Comparison of ENCODE assay signal across 8 mouse cellular contexts in the genomic region with DNA sequence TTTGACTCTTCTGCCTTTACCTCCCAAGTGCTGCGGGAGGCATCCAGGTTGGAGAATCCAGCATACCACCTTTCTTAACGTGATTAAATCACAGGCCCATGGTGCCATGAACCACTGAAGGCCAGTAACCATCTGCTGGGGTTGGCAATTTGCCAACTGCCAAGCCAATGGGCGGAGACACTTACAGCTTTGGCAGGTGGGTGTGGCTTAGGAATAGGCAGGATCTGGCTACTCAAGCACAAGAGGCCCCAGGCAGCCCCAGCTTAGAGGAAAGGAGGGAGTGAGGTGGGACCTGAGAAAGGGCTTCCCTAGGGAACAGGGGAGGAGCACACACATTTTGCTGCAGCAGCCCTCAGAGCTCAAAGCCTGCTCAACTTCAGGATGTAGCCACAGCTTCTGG. TPM values are rescaled to one million over a fixed set of nuclear protein-coding genes. Genes with fewer than 3 reads are reported as not detected.
A peak's percentile ranks its signal among the peaks of the same experiment; 100 is the strongest.
DNase-seq lines count a peak whose midpoint lies in the region; ATAC-seq and TF ChIP-seq lines count a peak whose summit lies in the region.

No protein-coding gene starts in this region.

- H3K27ac ChIP-seq in midbrain, embryonic 13.5 days: peak overlapping the region; percentile 73
- H3K27ac ChIP-seq in midbrain, embryonic 11.5 days (ENCODE audit: low read depth, low read length): no peak overlapping the region
- peak overlapping the region; percentile 51 for H3K27ac ChIP-seq in forebrain, embryonic 15.5 days (replicated peaks)

- 0 out of 2 replicates have a peak, but pooled peaks have one; percentile 24 for ATAC-seq in midbrain, embryonic 13.5 days
- ATAC-seq in midbrain, embryonic 11.5 days (ENCODE audit: low FRiP score): no peak
- 0 out of 2 replicates have a peak, but pooled peaks have one; percentile 27 for ATAC-seq in forebrain, embryonic 15.5 days (replicated peaks)

- TF ChIP-seq POLR2A in lung, adult 2 months (IDR thresholded peaks at IDR 0.05; ENCODE audit: borderline replicate concordance, extremely low read depth, low read depth, low read length): no peak

- 43% methylated on average over 3 of the region's 3 CpGs for WGBS in midbrain, embryonic 13.5 days
- 88% methylated on average over 3 of the region's 3 CpGs for WGBS in midbrain, embryonic 11.5 days
- 22% methylated on average over 3 of the region's 3 CpGs for WGBS in forebrain, embryonic 15.5 days
- WGBS in lung, adult 2 months: 47% methylated on average over 3 of the region's 3 CpGs

- DNase-seq in midbrain, embryonic 11.5 days (ENCODE audit: low spot score, missing footprints): no peak
- DNase-seq in brain, adult 2 months (ENCODE audit: low read depth, low spot score): peak; percentile 92
- peak; percentile 39 for DNase-seq in lung, adult 2 months
- DNase-seq in thymus, postnatal 10 days (ENCODE audit: low spot score in 2 of 2): no peak
- DNase-seq in testis, postnatal 10 days (ENCODE audit: low spot score): no peak
- no peak for DNase-seq in frontal cortex, postnatal 14 days (ENCODE audit: low spot score in 2 of 2)

- no peak overlapping the region for H3K4me3 ChIP-seq in midbrain, embryonic 13.5 days (replicated peaks)
- H3K4me3 ChIP-seq in midbrain, embryonic 11.5 days (ENCODE audit: low read depth, low read length): no peak overlapping the region
- H3K4me3 ChIP-seq in forebrain, embryonic 15.5 days: no peak overlapping the region
- no peak overlapping the region for H3K4me3 ChIP-seq in lung, adult 2 months (replicated peaks; ENCODE audit: extremely low read depth, low read depth, low read length)

- H3K36me3 ChIP-seq in midbrain, embryonic 13.5 days: peaks cover 95% of the 10 kb centered on the region
- peaks cover 64% of the 10 kb centered on the region for H3K36me3 ChIP-seq in midbrain, embryonic 11.5 days (ENCODE audit: control insufficient read depth, insufficient read depth, low read length)
- peaks cover 81% of the 10 kb centered on the region for H3K36me3 ChIP-seq in forebrain, embryonic 15.5 days

- H3K4me1 ChIP-seq in midbrain, embryonic 13.5 days (replicated peaks): peaks cover 37% of the 10 kb centered on the region
- H3K4me1 ChIP-seq in midbrain, embryonic 11.5 days (ENCODE audit: control insufficient read depth, insufficient read depth, low read length): no peaks in the 10 kb centered on the region; the same call in 1 of the 2 replicates
- H3K4me1 ChIP-seq in forebrain, embryonic 15.5 days: peaks cover 50% of the 10 kb centered on the region
- 0 out of 2 replicates have a peak, but pooled peaks cover 4% of the 10 kb centered on the region for H3K4me1 ChIP-seq in lung, adult 2 months (ENCODE audit: control insufficient read depth, insufficient read depth, low read length)

- no peaks in the 10 kb centered on the region for H3K9me3 ChIP-seq in midbrain, embryonic 13.5 days
- H3K9me3 ChIP-seq in midbrain, embryonic 11.5 days (ENCODE audit: control insufficient read depth, low read length): no peaks in the 10 kb centered on the region
- H3K9me3 ChIP-seq in forebrain, embryonic 15.5 days: no peaks in the 10 kb centered on the region

- no peak for TF ChIP-seq CTCF in lung, adult 2 months (IDR thresholded peaks at IDR 0.05; ENCODE audit: insufficient read depth, low read length)

- 0 out of 2 replicates have a peak overlapping the region, but pooled peaks have one; percentile 43 for H3K9ac ChIP-seq in midbrain, embryonic 13.5 days (replicated peaks)
- no peak overlapping the region for H3K9ac ChIP-seq in midbrain, embryonic 11.5 days (ENCODE audit: low read length)
- H3K9ac ChIP-seq in forebrain, embryonic 15.5 days (replicated peaks): no peak overlapping the region

- H3K4me2 ChIP-seq in midbrain, embryonic 13.5 days (replicated peaks): 0 out of 2 replicates have a peak overlapping the region, but pooled peaks have one; percentile 13
- H3K4me2 ChIP-seq in midbrain, embryonic 11.5 days: no peak overlapping the region
- H3K4me2 ChIP-seq in forebrain, embryonic 15.5 days (replicated peaks): no peak overlapping the region

- no peaks in the 10 kb centered on the region for H3K27me3 ChIP-seq in midbrain, embryonic 13.5 days
- no peaks in the 10 kb centered on the region for H3K27me3 ChIP-seq in midbrain, embryonic 11.5 days (ENCODE audit: control insufficient read depth, insufficient read depth, low read length)
- no peaks in the 10 kb centered on the region for H3K27me3 ChIP-seq in forebrain, embryonic 15.5 days

RNA-seq across cellular contexts. Expression of gene Uqcr11, which starts 11.7 kb away (rescaled TPM):
- polyA plus RNA-seq in midbrain, embryonic 13.5 days (2015; fragmentation: Nextera tagmentation; extraction: Ambion mirVana): 518 and 572 TPM in 2 replicates
- polyA plus RNA-seq in midbrain, embryonic 11.5 days (2014; fragmentation: Nextera tagmentation; extraction: Ambion mirVana): 404 and 476 TPM in 2 replicates
- polyA plus RNA-seq in forebrain, embryonic 15.5 days (2015; fragmentation: Nextera tagmentation; extraction: Ambion mirVana): 551 and 574 TPM in 2 replicates
- polyA plus RNA-seq in lung, adult 2 months (2012; rRNA removed): 1,202 and 1,263 TPM in 2 replicates

RNA-seq across cellular contexts. Expression of gene Tcf3, which starts 15.1 kb away (rescaled TPM):
- 67.7 and 82.3 TPM in 2 replicates for polyA plus RNA-seq in midbrain, embryonic 13.5 days (2015; fragmentation: Nextera tagmentation; extraction: Ambion mirVana)
- 135 and 154 TPM in 2 replicates for polyA plus RNA-seq in midbrain, embryonic 11.5 days (2014; fragmentation: Nextera tagmentation; extraction: Ambion mirVana)
- 85.2 and 89.6 TPM in 2 replicates for polyA plus RNA-seq in forebrain, embryonic 15.5 days (2015; fragmentation: Nextera tagmentation; extraction: Ambion mirVana)
- polyA plus RNA-seq in lung, adult 2 months (2012; rRNA removed): 94.7 and 98.6 TPM in 2 replicates

RNA-seq across cellular contexts. Expression of gene Mbd3, which starts 19.0 kb away (rescaled TPM):
- 243 and 257 TPM in 2 replicates for polyA plus RNA-seq in midbrain, embryonic 13.5 days (2015; fragmentation: Nextera tagmentation; extraction: Ambion mirVana)
- polyA plus RNA-seq in midbrain, embryonic 11.5 days (2014; fragmentation: Nextera tagmentation; extraction: Ambion mirVana): 222 and 252 TPM in 2 replicates
- 281 and 295 TPM in 2 replicates for polyA plus RNA-seq in forebrain, embryonic 15.5 days (2015; fragmentation: Nextera tagmentation; extraction: Ambion mirVana)
- polyA plus RNA-seq in lung, adult 2 months (2012; rRNA removed): 131 and 143 TPM in 2 replicates

RNA-seq across cellular contexts. Expression of gene Mex3d, which starts 30.9 kb away (rescaled TPM):
- 15.9 and 18.6 TPM in 2 replicates for polyA plus RNA-seq in midbrain, embryonic 13.5 days (2015; fragmentation: Nextera tagmentation; extraction: Ambion mirVana)
- 11.8 and 12.4 TPM in 2 replicates for polyA plus RNA-seq in midbrain, embryonic 11.5 days (2014; fragmentation: Nextera tagmentation; extraction: Ambion mirVana)
- 22.0 and 22.7 TPM in 2 replicates for polyA plus RNA-seq in forebrain, embryonic 15.5 days (2015; fragmentation: Nextera tagmentation; extraction: Ambion mirVana)
- polyA plus RNA-seq in lung, adult 2 months (2012; rRNA removed): 37.5 and 48.3 TPM in 2 replicates

Comparison
In these comparisons a context has a peak if more than half of its experiments do, and no peak if none do; other contexts are left out.
1. DNase-seq: peak in brain, adult 2 months (single experiment) and lung, adult 2 months (single experiment); none in midbrain, embryonic 11.5 days (single experiment), thymus, postnatal 10 days (0 of 2), testis, postnatal 10 days (single experiment) and frontal cortex, postnatal 14 days (0 of 2).